ENCODE assay signal across 13 mouse cellular contexts in the genomic region with DNA sequence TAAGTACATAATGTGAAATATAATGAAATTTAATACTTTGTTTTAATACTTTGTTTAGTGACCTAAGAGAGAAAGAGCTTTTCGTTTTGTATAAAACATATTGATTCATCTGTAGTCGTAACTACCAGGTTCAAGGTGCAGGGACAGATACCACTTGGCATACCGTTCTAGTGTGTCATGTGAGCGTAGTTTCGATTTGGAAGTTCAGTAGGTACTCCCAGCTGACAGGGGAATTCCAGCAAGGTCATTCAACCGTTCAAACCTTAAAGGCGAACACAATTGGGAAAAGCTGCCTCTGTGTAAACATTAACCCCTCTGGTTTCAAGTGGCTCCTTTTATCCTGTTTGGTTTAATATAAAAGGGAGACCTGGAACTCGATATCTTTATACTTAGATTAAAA. TPM values are rescaled to one million over a fixed set of nuclear protein-coding genes. Genes with fewer than 3 reads are reported as not detected.
DNase-seq lines count a peak whose midpoint lies in the region; ATAC-seq and TF ChIP-seq lines count a peak whose summit lies in the region.
"Had no signal": no experiment of that assay in that cellular context is flagged by ENCODE, and none has a peak within 500 bp of the region (broad histone marks: within the 10 kb centered on the region; RNA-seq: fewer than 3 reads in every experiment).

No protein-coding gene starts in this region.

- no peak for ATAC-seq in heart, embryonic 14.5 days (ENCODE audit: insufficient number of reproducible peaks, insufficient read depth, low FRiP score, low read depth)
- no peak for ATAC-seq in heart, embryonic 11.5 days (replicated peaks; ENCODE audit: insufficient number of reproducible peaks, low FRiP score, low TSS enrichment)
- ATAC-seq in embryonic facial prominence, embryonic 14.5 days (ENCODE audit: low read depth), result peak; percentile 50; the same call in 1 of the 2 replicates
- peak; percentile 63; the same call in 1 of the 2 replicates for ATAC-seq in kidney, embryonic 14.5 days (ENCODE audit: low FRiP score, low TSS enrichment)
- ATAC-seq in forebrain, embryonic 11.5 days (replicated peaks; ENCODE audit: low FRiP score), result no peak
- ATAC-seq in hindbrain, postnatal 0 days, result no peak

- H3K27me3 ChIP-seq in heart, embryonic 14.5 days (ENCODE audit: control insufficient read depth, insufficient read depth, low read length), result no peaks in the 10 kb centered on the region
- no peaks in the 10 kb centered on the region for H3K27me3 ChIP-seq in heart, embryonic 11.5 days (ENCODE audit: control insufficient read depth, insufficient read depth, low read length)
- no peaks in the 10 kb centered on the region for H3K27me3 ChIP-seq in embryonic facial prominence, embryonic 14.5 days (replicated peaks; ENCODE audit: control insufficient read depth, insufficient read depth, low read length)
- H3K27me3 ChIP-seq in kidney, embryonic 14.5 days (ENCODE audit: control insufficient read depth, insufficient read depth, low read length), result no peaks in the 10 kb centered on the region
- no peaks in the 10 kb centered on the region for H3K27me3 ChIP-seq in forebrain, embryonic 11.5 days (ENCODE audit: control insufficient read depth, insufficient read depth, low read length)
- no peaks in the 10 kb centered on the region for H3K27me3 ChIP-seq in hindbrain, postnatal 0 days (ENCODE audit: insufficient read depth, low read length)
- H3K27me3 ChIP-seq: forebrain, embryonic 12.5 days; neural tube, embryonic 13.5 days had no signal

- 47% methylated on average over 8 of the region's 8 CpGs for WGBS in heart, embryonic 14.5 days
- 62% methylated on average over 8 of the region's 8 CpGs for WGBS in heart, embryonic 11.5 days (ENCODE audit: insufficient replicate concordance)
- WGBS in embryonic facial prominence, embryonic 14.5 days, result 38% methylated on average over 8 of the region's 8 CpGs
- 31% methylated on average over 8 of the region's 8 CpGs for WGBS in kidney, embryonic 14.5 days
- WGBS in forebrain, embryonic 11.5 days, result 62% methylated on average over 8 of the region's 8 CpGs
- 48% methylated on average over 8 of the region's 8 CpGs for WGBS in hindbrain, postnatal 0 days

- H3K4me2 ChIP-seq in heart, embryonic 14.5 days (ENCODE audit: low read length), result peak overlapping the region; percentile 22; the same call in 1 of the 2 replicates
- no peak overlapping the region for H3K4me2 ChIP-seq in heart, embryonic 11.5 days
- peak overlapping the region; percentile 16; the same call in 1 of the 2 replicates for H3K4me2 ChIP-seq in embryonic facial prominence, embryonic 14.5 days (ENCODE audit: low read depth, low read length)
- no peak overlapping the region; the same call in 1 of the 2 replicates for H3K4me2 ChIP-seq in kidney, embryonic 14.5 days (replicated peaks; ENCODE audit: low read depth, low read length)
- no peak overlapping the region for H3K4me2 ChIP-seq in forebrain, embryonic 11.5 days (ENCODE audit: low read depth, low read length, severe bottlenecking)
- H3K4me2 ChIP-seq in hindbrain, postnatal 0 days (ENCODE audit: low read depth, low read length), result no peak overlapping the region
- H3K4me2 ChIP-seq: forebrain, embryonic 12.5 days; neural tube, embryonic 13.5 days had no signal

- no peaks in the 10 kb centered on the region for H3K9me3 ChIP-seq in heart, embryonic 14.5 days (ENCODE audit: control insufficient read depth, low read length)
- H3K9me3 ChIP-seq in heart, embryonic 11.5 days (replicated peaks; ENCODE audit: control insufficient read depth, low read length), result no peaks in the 10 kb centered on the region
- no peaks in the 10 kb centered on the region for H3K9me3 ChIP-seq in embryonic facial prominence, embryonic 14.5 days (ENCODE audit: control insufficient read depth, low read length)
- no peaks in the 10 kb centered on the region for H3K9me3 ChIP-seq in kidney, embryonic 14.5 days (ENCODE audit: control insufficient read depth, low read length)
- no peaks in the 10 kb centered on the region for H3K9me3 ChIP-seq in forebrain, embryonic 11.5 days (ENCODE audit: control insufficient read depth, low read length)
- H3K9me3 ChIP-seq in hindbrain, postnatal 0 days (ENCODE audit: low read length), result no peaks in the 10 kb centered on the region
- H3K9me3 ChIP-seq: forebrain, embryonic 12.5 days; megakaryocyte, embryonic 14.5 days; neural tube, embryonic 13.5 days had no signal

- H3K4me3 ChIP-seq in heart, embryonic 14.5 days (ENCODE audit: control insufficient read depth in 1 of 2, insufficient read depth in 1 of 2, low read depth in 1 of 2, low read length in 2 of 2), result no peak overlapping the region
- H3K4me3 ChIP-seq in heart, embryonic 11.5 days (ENCODE audit: low read depth, low read length), result no peak overlapping the region
- H3K4me3 ChIP-seq in embryonic facial prominence, embryonic 14.5 days (ENCODE audit: low read depth, low read length), result no peak overlapping the region
- no peak overlapping the region for H3K4me3 ChIP-seq in kidney, embryonic 14.5 days (ENCODE audit: low read length)
- H3K4me3 ChIP-seq in forebrain, embryonic 11.5 days (ENCODE audit: low read depth, low read length), result no peak overlapping the region
- H3K4me3 ChIP-seq in hindbrain, postnatal 0 days (ENCODE audit: low read length), result no peak overlapping the region
- H3K4me3 ChIP-seq: forebrain, embryonic 12.5 days; megakaryocyte, embryonic 14.5 days; neural tube, embryonic 13.5 days had no signal

- no peaks in the 10 kb centered on the region; a peak in 1 of 4 replicates for H3K4me1 ChIP-seq in heart, embryonic 14.5 days (ENCODE audit: control insufficient read depth in 2 of 2, insufficient read depth in 2 of 2, low read length in 2 of 2)
- H3K4me1 ChIP-seq in heart, embryonic 11.5 days (ENCODE audit: control insufficient read depth, insufficient read depth, low read length), result no peaks in the 10 kb centered on the region
- H3K4me1 ChIP-seq in embryonic facial prominence, embryonic 14.5 days (ENCODE audit: control insufficient read depth, insufficient read depth, low read length), result 0 out of 2 replicates have a peak, but pooled peaks cover 3% of the 10 kb centered on the region
- H3K4me1 ChIP-seq in kidney, embryonic 14.5 days (ENCODE audit: control insufficient read depth, insufficient read depth, low read length), result peaks cover 7% of the 10 kb centered on the region; the same call in 1 of the 2 replicates
- no peaks in the 10 kb centered on the region for H3K4me1 ChIP-seq in forebrain, embryonic 11.5 days (replicated peaks; ENCODE audit: control insufficient read depth, insufficient read depth, low read length)
- H3K4me1 ChIP-seq in hindbrain, postnatal 0 days (ENCODE audit: insufficient read depth, low read length), result no peaks in the 10 kb centered on the region
- H3K4me1 ChIP-seq: forebrain, embryonic 12.5 days had no signal

- no peaks in the 10 kb centered on the region for H3K36me3 ChIP-seq in heart, embryonic 14.5 days (ENCODE audit: control insufficient read depth, insufficient read depth, low read length)
- no peaks in the 10 kb centered on the region for H3K36me3 ChIP-seq in heart, embryonic 11.5 days (ENCODE audit: control insufficient read depth, insufficient read depth, low read length)
- no peaks in the 10 kb centered on the region for H3K36me3 ChIP-seq in embryonic facial prominence, embryonic 14.5 days (ENCODE audit: control insufficient read depth, insufficient read depth, low read length)
- no peaks in the 10 kb centered on the region for H3K36me3 ChIP-seq in kidney, embryonic 14.5 days (ENCODE audit: control insufficient read depth, insufficient read depth, low read length)
- H3K36me3 ChIP-seq in forebrain, embryonic 11.5 days (ENCODE audit: control insufficient read depth, insufficient read depth, low read length), result no peaks in the 10 kb centered on the region
- H3K36me3 ChIP-seq in hindbrain, postnatal 0 days (ENCODE audit: insufficient read depth, low read length), result no peaks in the 10 kb centered on the region
- H3K36me3 ChIP-seq: neural tube, embryonic 13.5 days had no signal

- TF ChIP-seq CTCF in hindbrain, postnatal 0 days (IDR thresholded peaks at IDR 0.05; ENCODE audit: low read depth), result no peak

- H3K9ac ChIP-seq in heart, embryonic 14.5 days (ENCODE audit: low read length), result no peak overlapping the region
- H3K9ac ChIP-seq in heart, embryonic 11.5 days (ENCODE audit: low read depth, low read length), result no peak overlapping the region
- H3K9ac ChIP-seq in embryonic facial prominence, embryonic 14.5 days (ENCODE audit: low read depth, low read length), result no peak overlapping the region
- H3K9ac ChIP-seq in kidney, embryonic 14.5 days (ENCODE audit: low read depth, low read length), result no peak overlapping the region
- no peak overlapping the region for H3K9ac ChIP-seq in forebrain, embryonic 11.5 days (ENCODE audit: low read length)
- no peak overlapping the region for H3K9ac ChIP-seq in hindbrain, postnatal 0 days (replicated peaks; ENCODE audit: low read length)
- H3K9ac ChIP-seq: forebrain, embryonic 12.5 days; neural tube, embryonic 13.5 days had no signal

- peak; percentile 35 for DNase-seq in embryonic facial prominence, embryonic 14.5 days (ENCODE audit: low spot score)
- DNase-seq in lung, postnatal 25 days (ENCODE audit: low spot score), result peak; percentile 48
- no peak for DNase-seq in forebrain, embryonic 11.5 days (ENCODE audit: low spot score)
- DNase-seq in hindbrain, postnatal 0 days (ENCODE audit: low spot score), result no peak
- no peak for DNase-seq in spleen, adult 12 weeks (ENCODE audit: low spot score)
- DNase-seq: cerebellum, postnatal 25 days; right cerebral cortex, postnatal 4 days had no signal

- no peak overlapping the region for H3K27ac ChIP-seq in heart, embryonic 14.5 days (replicated peaks in 1 of 2; ENCODE audit: control insufficient read depth in 1 of 2, insufficient read depth in 1 of 2, low read depth in 2 of 2, low read length in 2 of 2)
- H3K27ac ChIP-seq in heart, embryonic 11.5 days (ENCODE audit: low read depth, low read length), result no peak overlapping the region
- no peak overlapping the region for H3K27ac ChIP-seq in embryonic facial prominence, embryonic 14.5 days (replicated peaks; ENCODE audit: low read depth, low read length)
- no peak overlapping the region for H3K27ac ChIP-seq in kidney, embryonic 14.5 days (ENCODE audit: low read depth, low read length)
- H3K27ac ChIP-seq in forebrain, embryonic 11.5 days (ENCODE audit: low read depth, low read length), result no peak overlapping the region
- H3K27ac ChIP-seq in hindbrain, postnatal 0 days, result no peak overlapping the region
- H3K27ac ChIP-seq: forebrain, embryonic 12.5 days; neural tube, embryonic 13.5 days had no signal

RNA-seq across cellular contexts. Expression of a gene that starts 24.5 kb away (rescaled TPM):
- 0.80 and 0.92 TPM in 2 replicates for polyA plus RNA-seq in heart, embryonic 14.5 days (2014; fragmentation: Nextera tagmentation; extraction: Ambion mirVana)
- 0.79 and 1.1 TPM in 2 replicates for polyA plus RNA-seq in heart, embryonic 11.5 days (2014; fragmentation: Nextera tagmentation; extraction: Ambion mirVana)
- polyA plus RNA-seq in embryonic facial prominence, embryonic 14.5 days (2014; fragmentation: Nextera tagmentation; extraction: Ambion mirVana), result 0.84 and 0.95 TPM in 2 replicates
- 0.60 and 1.2 TPM in 2 replicates for polyA plus RNA-seq in kidney, embryonic 14.5 days (2014; fragmentation: Nextera tagmentation; extraction: Ambion mirVana)
- polyA plus RNA-seq in forebrain, embryonic 11.5 days (2014; fragmentation: Nextera tagmentation; extraction: Ambion mirVana), result 3.5 TPM in 2 replicates
- total RNA-seq in hindbrain, postnatal 0 days (2014; rRNA removed), result 12.8 and 12.9 TPM in 2 replicates
- 3.9 and 4.5 TPM in 2 replicates for polyA plus RNA-seq in hindbrain, postnatal 0 days (2015; fragmentation: Nextera tagmentation; extraction: Ambion mirVana)

RNA-seq across cellular contexts. Expression of a gene that starts 31.0 kb away (rescaled TPM):
- polyA plus RNA-seq in heart, embryonic 14.5 days (2014; fragmentation: Nextera tagmentation; extraction: Ambion mirVana), result 2.8 and 3.1 TPM in 2 replicates
- polyA plus RNA-seq in heart, embryonic 11.5 days (2014; fragmentation: Nextera tagmentation; extraction: Ambion mirVana), result 2.8 and 3.0 TPM in 2 replicates
- 2.2 and 2.5 TPM in 2 replicates for polyA plus RNA-seq in embryonic facial prominence, embryonic 14.5 days (2014; fragmentation: Nextera tagmentation; extraction: Ambion mirVana)
- polyA plus RNA-seq in kidney, embryonic 14.5 days (2014; fragmentation: Nextera tagmentation; extraction: Ambion mirVana), result 1.1 and 1.9 TPM in 2 replicates
- polyA plus RNA-seq in forebrain, embryonic 11.5 days (2014; fragmentation: Nextera tagmentation; extraction: Ambion mirVana), result 1.5 and 2.1 TPM in 2 replicates
- total RNA-seq in hindbrain, postnatal 0 days (2014; rRNA removed), result 2.6 and 4.0 TPM in 2 replicates
- polyA plus RNA-seq in hindbrain, postnatal 0 days (2015; fragmentation: Nextera tagmentation; extraction: Ambion mirVana), result 2.2 and 2.3 TPM in 2 replicates

Comparison
In these comparisons a context has a peak if more than half of its experiments do, and no peak if none do; other contexts are left out.
1. H3K4me2 ChIP-seq: peak in heart, embryonic 14.5 days (single experiment) and embryonic facial prominence, embryonic 14.5 days (single experiment); none in heart, embryonic 11.5 days (single experiment), kidney, embryonic 14.5 days (single experiment), forebrain, embryonic 11.5 days (single experiment) and hindbrain, postnatal 0 days (single experiment).
2. ATAC-seq: peak in embryonic facial prominence, embryonic 14.5 days (single experiment) and kidney, embryonic 14.5 days (single experiment); none in heart, embryonic 14.5 days (single experiment), heart, embryonic 11.5 days (single experiment), forebrain, embryonic 11.5 days (single experiment) and hindbrain, postnatal 0 days (single experiment).
3. DNase-seq: peak in embryonic facial prominence, embryonic 14.5 days (single experiment) and lung, postnatal 25 days (single experiment); none in forebrain, embryonic 11.5 days (single experiment), hindbrain, postnatal 0 days (single experiment) and spleen, adult 12 weeks (single experiment).